Mouse (Mus musculus) stomach, postnatal 0 days (tissue): ENCODE results near the gene Olfr774.

Experiments
- CTCF ChIP-seq: IDR thresholded peaks from 2 replicates; pipeline ENCODE4 v1.5.1; 2016; ENCODE audit warnings: antibody characterized with exemption, low read depth, mild to moderate bottlenecking, moderate library complexity
- EP300 ChIP-seq: optimal IDR thresholded peaks from 2 replicates; pipeline ENCODE3; 2016; ENCODE audit warnings: antibody characterized with exemption

DNA sequence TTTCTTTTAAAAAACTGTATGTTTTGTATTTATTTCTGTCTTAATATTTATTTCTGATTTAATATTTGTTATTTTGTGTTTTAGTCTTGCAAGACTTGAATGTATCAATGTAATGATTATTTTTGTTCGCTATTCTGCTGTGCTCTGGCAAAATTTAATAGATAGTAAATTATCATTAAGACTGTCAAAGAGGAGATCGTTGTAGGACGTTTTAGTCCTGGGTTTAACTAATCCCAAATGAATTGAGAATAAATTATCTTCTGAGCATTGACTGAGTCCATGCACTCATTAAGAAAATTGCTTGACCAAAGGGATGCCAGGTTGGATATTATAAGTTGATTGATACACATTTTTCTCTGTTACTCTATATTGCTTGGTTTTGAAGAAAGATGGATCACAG, 12.1 kb downstream of the Olfr774 start, which contains the start of gene Olfr775:
- TF ChIP-seq CTCF (no peak), EP300 (no peak)
